Mouse (Mus musculus): ENCODE measurements around the gene Acsl6. TPM values are rescaled to one million over a fixed set of nuclear protein-coding genes. Genes with fewer than 3 reads are reported as not detected.
"Not testable (repeated sequence)": the region's sequence is repeated elsewhere in the genome, so short reads cannot be mapped to it uniquely, and the experiment has no call there.

Gene Acsl6
- total RNA-seq, 2 experiments from 2014 or later, result 3.2 to 3.4 TPM

DNA sequence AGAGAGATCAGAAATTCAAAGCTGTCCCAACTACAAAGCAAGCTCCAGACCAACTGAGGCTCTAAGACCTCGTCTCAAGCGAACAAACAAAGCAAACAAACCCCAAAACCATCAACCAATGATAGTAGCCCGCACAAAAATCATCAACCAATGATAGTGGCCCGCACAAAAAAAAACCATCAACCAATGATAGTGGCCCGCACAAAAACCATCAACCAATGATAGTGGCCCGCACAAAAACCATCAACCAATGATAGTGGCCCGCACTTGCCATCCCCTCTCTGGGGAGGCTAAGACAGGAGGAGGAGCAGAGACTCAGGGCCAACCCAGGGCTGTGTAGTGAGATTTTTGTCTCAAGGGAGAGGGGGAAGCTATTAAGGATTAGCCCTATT, 52.0 kb downstream of the Acsl6 start:
- intact Hi-C loops (cut with DNase I), result loop anchor here (5.0 kb wide), 2 partner anchors 62 to 182 kb away; no protein-coding TSS in a partner anchor
- DNase-seq (ENCODE audit: low spot score), result no peak

DNA sequence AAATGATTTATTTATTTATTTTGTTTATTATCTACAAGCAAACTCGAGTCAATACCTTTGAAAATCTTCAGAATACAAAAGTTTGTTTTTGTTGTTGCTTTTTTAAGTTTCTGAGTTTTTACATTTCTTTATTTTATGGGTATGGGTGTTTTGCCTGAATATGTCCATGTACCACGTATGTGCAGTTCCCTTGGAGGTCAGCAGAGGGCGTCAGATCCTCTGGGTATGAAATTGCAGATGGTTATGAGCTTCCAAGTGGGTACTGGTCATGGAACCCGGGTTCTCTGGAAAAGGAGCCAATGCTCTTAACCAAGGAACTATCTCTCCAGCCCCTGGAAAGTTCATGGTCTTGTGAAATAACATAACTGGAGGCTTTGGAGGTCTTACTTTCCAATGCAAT, 53.1 kb downstream of the Acsl6 start:
- intact Hi-C loops (cut with DNase I), result loop anchor here (5.0 kb wide), 2 partner anchors 61 to 181 kb away; no protein-coding TSS in a partner anchor
- DNase-seq (ENCODE audit: low spot score), result no peak

DNA sequence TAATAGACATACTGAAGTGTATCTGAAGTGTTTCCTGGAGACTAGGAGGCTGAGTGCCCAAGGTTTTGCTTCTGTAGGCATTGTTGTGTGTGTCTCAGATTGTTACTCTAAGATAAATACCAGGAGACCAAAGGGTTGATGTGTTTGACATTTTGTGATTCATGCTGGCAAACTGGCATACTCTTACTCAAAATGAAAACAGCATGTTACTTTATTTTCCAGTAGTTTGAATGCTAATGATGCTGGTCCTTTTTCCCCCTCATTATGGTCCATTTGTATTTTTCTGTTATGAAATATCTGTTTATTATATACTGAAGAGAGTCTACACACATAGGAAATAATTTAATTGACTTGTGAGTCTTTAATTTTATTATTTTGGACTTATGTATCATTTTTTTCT, 69.0 kb downstream of the Acsl6 start:
- no peak for DNase-seq (ENCODE audit: low spot score)
- intact Hi-C loops (cut with DNase I), result no loop called here

DNA sequence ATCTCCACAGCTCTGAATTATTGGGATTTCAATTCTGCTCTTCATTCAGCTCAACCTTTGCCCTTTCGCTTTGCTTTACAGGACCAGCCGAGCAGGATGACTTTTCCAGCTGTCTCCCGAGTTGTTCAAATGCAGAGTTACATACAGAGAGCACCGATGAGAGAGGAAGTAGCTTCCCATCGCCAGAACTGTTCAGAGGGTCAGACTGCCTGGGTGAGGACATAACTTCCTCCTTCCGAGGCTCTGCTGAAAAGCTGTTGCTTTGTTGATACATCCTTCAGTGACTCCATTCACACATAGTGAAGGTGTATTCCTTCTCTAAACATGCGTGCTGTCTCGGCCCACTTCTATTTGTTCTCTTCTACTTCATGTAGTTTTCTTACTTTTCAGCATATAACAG, 86.8 kb downstream of the Acsl6 start:
- no peak for DNase-seq (ENCODE audit: low spot score)
- intact Hi-C loops (cut with DNase I), result no loop called here

DNA sequence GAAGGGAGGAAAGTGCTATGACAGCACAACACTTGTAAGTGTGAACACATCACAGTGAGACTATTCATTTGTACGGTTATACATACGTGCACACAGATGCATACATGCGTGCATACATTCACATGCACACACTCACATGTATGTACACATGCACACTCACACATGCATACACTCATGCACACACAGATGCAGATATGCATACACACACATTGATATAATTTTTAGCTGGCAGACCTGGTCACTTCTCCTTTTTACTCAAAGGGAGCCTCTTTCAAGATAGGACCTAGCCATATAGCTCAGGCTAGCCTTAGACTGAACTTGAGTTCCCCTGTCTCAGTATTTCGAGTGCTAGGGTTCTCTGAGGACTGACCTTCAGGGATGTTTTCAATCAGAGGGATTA, 87.7 kb downstream of the Acsl6 start:
- no peak for DNase-seq (ENCODE audit: low spot score)
- intact Hi-C loops (cut with DNase I), result no loop called here

DNA sequence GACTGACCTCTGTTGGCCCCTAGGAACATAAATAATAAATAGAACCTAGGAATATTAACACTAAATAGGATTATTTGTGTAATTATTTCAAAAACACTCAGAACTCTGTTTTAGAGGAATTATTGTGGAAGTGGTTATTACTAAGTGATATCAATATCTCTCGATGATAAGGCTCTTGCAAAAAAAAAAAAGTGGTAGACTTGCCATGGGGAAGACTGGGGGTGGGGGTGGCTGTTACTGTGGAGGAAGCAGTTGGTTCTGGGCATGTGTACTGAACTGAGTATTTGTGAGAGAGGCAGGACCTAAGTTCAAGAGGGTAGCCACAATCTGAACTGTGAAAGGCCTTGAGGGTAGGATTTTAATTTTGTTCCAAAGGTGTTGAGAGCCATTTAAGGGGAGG, 93.1 kb downstream of the Acsl6 start:
- no peak for DNase-seq (ENCODE audit: low spot score)
- intact Hi-C loops (cut with DNase I), result no loop called here

DNA sequence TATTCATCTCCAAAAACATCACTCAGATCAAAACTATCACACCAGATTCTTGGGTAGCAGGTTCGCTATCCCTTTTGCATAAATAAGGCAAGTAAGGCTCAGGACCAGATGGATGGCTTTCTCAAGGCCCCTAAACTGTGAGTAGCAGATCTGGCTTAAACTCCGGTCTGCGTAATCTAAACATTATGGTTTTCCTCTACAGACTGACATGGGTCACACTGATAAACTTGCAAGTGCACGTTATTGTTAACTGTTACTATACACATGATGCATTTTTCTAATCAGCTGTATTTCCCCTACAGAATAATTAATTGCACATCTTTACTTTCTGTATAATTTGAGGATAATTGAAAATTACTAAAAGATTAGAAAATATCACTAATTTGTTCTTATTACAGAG, 94.5 kb downstream of the Acsl6 start:
- DNase-seq (ENCODE audit: low spot score), result no peak
- intact Hi-C loops (cut with DNase I), result no loop called here

DNA sequence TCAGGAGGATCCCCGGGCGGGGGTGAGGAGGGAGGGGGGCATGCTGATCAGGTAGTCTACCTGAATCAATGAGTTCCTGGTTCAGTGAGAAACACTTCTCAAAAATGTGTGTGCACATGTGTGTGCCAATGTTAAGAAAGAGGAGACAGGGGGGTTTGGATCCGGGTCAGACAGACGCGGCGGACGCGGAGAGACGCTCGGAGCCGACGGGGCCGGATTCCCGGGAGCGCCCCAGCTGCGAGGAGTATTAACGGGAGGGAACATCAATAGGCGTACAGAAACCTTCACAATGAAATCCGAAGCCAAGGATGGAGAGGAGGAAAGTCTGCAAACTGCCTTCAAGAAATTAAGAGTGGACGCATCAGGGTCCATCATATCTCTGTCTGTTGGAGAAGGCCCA, 97.2 kb downstream of the Acsl6 start:
- intact Hi-C loops (cut with DNase I); DNase-seq (ENCODE audit: low spot score): not testable (repeated sequence)

DNA sequence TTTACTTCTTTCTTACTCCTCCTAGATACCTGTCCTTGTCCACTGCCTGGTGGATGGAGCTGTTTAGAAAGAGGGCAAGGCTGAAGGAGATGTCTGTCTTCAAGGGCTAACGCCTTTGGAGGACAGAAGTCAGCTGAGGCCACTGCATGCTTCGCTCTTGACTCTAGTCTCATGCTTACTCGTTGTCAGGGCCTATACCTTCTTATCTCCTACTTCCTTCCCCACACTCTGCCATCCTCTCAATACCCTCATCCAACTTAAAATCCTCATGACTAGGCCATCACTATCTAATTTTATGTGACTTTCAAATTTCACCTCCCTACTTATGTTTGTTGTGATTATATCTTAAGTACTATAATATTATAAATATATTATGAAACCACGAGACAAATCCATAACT, 101.3 kb downstream of the Acsl6 start:
- intact Hi-C loops (cut with DNase I), result no loop called here
- DNase-seq (ENCODE audit: low spot score), result no peak

DNA sequence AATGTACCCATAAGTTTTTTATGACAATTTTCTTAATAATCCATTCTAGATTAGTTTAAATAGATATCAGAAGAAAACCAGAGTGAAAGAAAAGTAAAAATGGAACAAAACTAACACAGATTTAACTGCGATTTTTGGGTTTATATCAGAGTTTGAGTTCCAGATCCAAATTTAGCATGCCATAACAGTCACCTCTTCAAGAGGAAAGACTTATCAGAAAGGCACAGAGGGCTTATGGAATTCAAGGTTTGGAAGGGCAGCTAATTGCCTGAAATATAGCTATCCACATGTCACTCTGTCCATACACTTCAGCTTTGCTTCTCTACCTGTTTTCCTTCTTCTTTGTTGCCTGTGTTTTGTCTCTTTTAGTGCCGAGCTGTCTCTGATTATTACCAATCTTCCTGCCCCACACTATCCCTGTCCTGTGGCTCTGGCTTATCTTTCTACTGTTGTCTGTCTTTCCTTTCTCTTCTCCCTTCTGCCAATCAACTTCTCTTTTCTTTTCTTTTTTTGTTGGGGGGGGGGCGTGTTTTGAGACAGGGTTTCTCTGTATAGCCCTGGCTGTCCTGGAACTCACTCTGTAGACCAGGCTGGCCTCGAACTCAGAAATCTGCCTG, 103.4 kb downstream of the Acsl6 start:
- intact Hi-C loops (cut with DNase I), result no loop called here
- no peak for DNase-seq (ENCODE audit: low spot score)

DNA sequence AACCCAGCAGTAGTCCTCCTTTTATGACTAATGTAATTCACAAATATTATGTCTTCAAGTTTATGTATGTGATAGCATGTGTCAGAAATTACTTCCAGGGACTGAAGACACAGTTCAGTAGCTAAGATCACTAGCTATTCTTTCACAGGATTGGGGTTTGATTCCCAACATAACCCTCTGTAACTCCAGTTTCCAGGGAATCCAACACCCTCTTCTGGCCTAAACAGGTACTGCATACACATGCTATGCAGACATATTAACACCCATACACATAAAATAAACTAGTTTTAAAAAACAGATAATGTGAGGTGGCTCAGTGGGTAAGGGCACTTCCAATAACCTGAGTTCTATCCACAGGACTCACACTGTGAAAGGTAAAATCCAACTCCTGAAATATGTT, 107.0 kb downstream of the Acsl6 start:
- DNase-seq (ENCODE audit: low spot score), result no peak
- intact Hi-C loops (cut with DNase I), result no loop called here

DNA sequence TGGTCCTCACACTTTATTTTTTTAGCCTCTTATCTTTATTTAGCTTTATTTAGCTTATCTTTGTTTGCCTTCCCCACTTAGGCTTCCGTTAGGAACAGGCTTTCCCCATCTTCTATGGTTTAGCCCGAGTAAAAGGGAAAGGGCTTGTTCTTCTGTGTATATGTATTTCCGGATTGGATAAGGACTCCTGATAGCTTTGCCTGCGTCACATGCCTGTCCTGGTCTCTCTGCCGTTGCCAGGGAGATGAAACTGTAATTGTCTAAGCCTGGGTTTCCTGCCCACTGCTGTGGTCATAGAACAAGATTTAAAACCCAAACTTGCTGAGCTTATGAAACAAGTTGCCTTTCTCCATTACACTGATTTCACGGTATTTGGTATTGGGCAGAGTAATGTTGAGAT, 109.4 kb downstream of the Acsl6 start:
- no peak for DNase-seq (ENCODE audit: low spot score)
- intact Hi-C loops (cut with DNase I), result no loop called here

Other genes with a start within 250 kb of the Acsl6 start
- 10 to 100 TPM; 34.4 to 42.1 TPM for gene Pdlim4, start 234.8 kb upstream of the Acsl6 start, total RNA-seq (2021)
- 10 to 100 TPM; 56.6 to 61.7 TPM for gene P4ha2, start 203.7 kb upstream of the Acsl6 start, total RNA-seq (2021)
- not detected for gene Csf2, start 54.1 kb upstream of the Acsl6 start, total RNA-seq (2021)
- not detected for gene Il3, start 36.5 kb upstream of the Acsl6 start, total RNA-seq (2021)
- gene Meikin, start 66.9 kb downstream of the Acsl6 start, total RNA-seq (2021), result not detected
- gene Fnip1, start 134.4 kb downstream of the Acsl6 start, total RNA-seq (2021), result 10 to 100 TPM; 33.0 to 37.8 TPM
- gene Rapgef6, start 219.0 kb downstream of the Acsl6 start, total RNA-seq (2021), result 10 to 100 TPM; 15.8 to 17.9 TPM

All from heart, postnatal 25 days (tissue).